Mouse (Mus musculus) CH12.LX (cell line): ENCODE data around the gene Cyfip2. TPM values are rescaled to one million over a fixed set of nuclear protein-coding genes. Genes with fewer than 3 reads are reported as not detected.

Experiments
- DNase-seq: peaks from one replicate; pipeline ENCODE4 v3.0.0-alpha.2; 2013; ENCODE audit errors: extremely low read depth
- H3K27ac ChIP-seq: 2 replicates; pipeline ENCODE4 v1.5.1; 2012; ENCODE audit warnings: low read depth, mild to moderate bottlenecking, control low read depth, moderate library complexity; ENCODE audit not compliant: insufficient read depth
- H3K27me3 ChIP-seq: replicated peaks from 2 replicates; pipeline ENCODE3; 2012; ENCODE audit warnings: inconsistent platforms
- H3K36me3 ChIP-seq, 2 experiments: replicated peaks in 1 of 2; 2 replicates each; pipeline versions ENCODE3 to v1.6.1; 2012; ENCODE audit warnings: inconsistent platforms in 1 of 2, low read length in 1 of 2, mild to moderate bottlenecking in 1 of 2, mixed read lengths in 1 of 2, moderate library complexity in 1 of 2; ENCODE audit not compliant: control insufficient read depth in 1 of 2, insufficient read depth in 1 of 2
- H3K4me1 ChIP-seq, 2 experiments: 2 replicates each; pipeline ENCODE4 v1.6.1; 2012; ENCODE audit warnings: inconsistent platforms in 1 of 2, moderate library complexity in 1 of 2; ENCODE audit not compliant: insufficient read depth in 2 of 2, control insufficient read depth in 1 of 2
- H3K4me2 ChIP-seq: 2 replicates; pipeline ENCODE4 v1.6.1; 2012; ENCODE audit warnings: low read depth, mild to moderate bottlenecking, control low read depth; ENCODE audit not compliant: poor library complexity, insufficient read depth, severe bottlenecking
- H3K4me3 ChIP-seq, 3 experiments: fragments of 150-350 bp in 1 of 3; sonication (generic) in 1 of 3; replicated peaks in 1 of 3; 2 replicates each; pipeline versions ENCODE3 to v1.5.1; 2011 to 2012; ENCODE audit warnings: low read depth in 2 of 3, low read length in 2 of 3, mild to moderate bottlenecking in 2 of 3, moderate library complexity in 2 of 3, control low read depth in 1 of 3, improper control_type of control experiment in 1 of 3, inconsistent platforms in 1 of 3, mixed read lengths in 1 of 3; ENCODE audit not compliant: poor library complexity in 1 of 3
- H3K79me2 ChIP-seq: replicated peaks from 2 replicates; pipeline ENCODE4 v1.6.1; 2012; ENCODE audit warnings: mild to moderate bottlenecking, moderate library complexity; ENCODE audit not compliant: control insufficient read depth, poor library complexity, insufficient read depth, severe bottlenecking; ENCODE audit errors: extremely low read depth
- H3K9ac ChIP-seq: 2 replicates; pipeline ENCODE4 v1.6.1; 2012; ENCODE audit warnings: low read depth, mild to moderate bottlenecking, control low read depth, moderate library complexity; ENCODE audit not compliant: insufficient read depth
- H3K9me3 ChIP-seq: replicated peaks from 2 replicates; pipeline ENCODE3; 2012; ENCODE audit warnings: low read length, inconsistent platforms, mixed read lengths
- BHLHE40 ChIP-seq: IDR thresholded peaks from 2 replicates; pipeline ENCODE4 v1.6.1; 2011; ENCODE audit warnings: mild to moderate bottlenecking, low read depth, low read length, improper control_type of control experiment
- CHD2 ChIP-seq: IDR thresholded peaks from 2 replicates; pipeline ENCODE4 v1.6.1; 2011; ENCODE audit warnings: low read length, improper control_type of control experiment
- CTCF ChIP-seq, 2 experiments: IDR thresholded peaks in 1 of 2; conservative IDR thresholded peaks in 1 of 2; 2 replicates each; pipeline ENCODE4 v1.5.1; 2011 to 2012; ENCODE audit warnings: low read depth in 2 of 2, low read length in 2 of 2, improper control_type of control experiment in 1 of 2, inconsistent platforms in 1 of 2, mild to moderate bottlenecking in 1 of 2, moderate library complexity in 1 of 2
- E2F4 ChIP-seq: IDR thresholded peaks from 2 replicates; pipeline ENCODE4 v1.6.1; 2011; ENCODE audit warnings: low read depth, low read length, improper control_type of control experiment; ENCODE audit not compliant: insufficient replicate concordance
- ETS1 ChIP-seq: conservative IDR thresholded peaks from 2 replicates; pipeline ENCODE4 v1.6.1; 2012; ENCODE audit warnings: low read depth, mild to moderate bottlenecking, inconsistent platforms, low read length, improper control_type of control experiment, moderate library complexity
- HCFC1 ChIP-seq: IDR thresholded peaks from 2 replicates; pipeline ENCODE4 v1.6.1; 2012; ENCODE audit warnings: low read depth, mild to moderate bottlenecking, inconsistent platforms, low read length, improper control_type of control experiment
- IRF4 ChIP-seq: IDR thresholded peaks from 2 replicates; pipeline ENCODE4 v1.6.1; 2014; ENCODE audit warnings: low read depth, mild to moderate bottlenecking, inconsistent platforms, low read length, improper control_type of control experiment
- JUND ChIP-seq: conservative IDR thresholded peaks from 2 replicates; pipeline ENCODE4 v1.6.1; 2011; ENCODE audit warnings: low read depth, low read length, improper control_type of control experiment
- MAFK ChIP-seq: IDR thresholded peaks from 2 replicates; pipeline ENCODE4 v1.6.1; 2011; ENCODE audit warnings: low read length, improper control_type of control experiment; ENCODE audit not compliant: insufficient replicate concordance
- MAX ChIP-seq: IDR thresholded peaks from 2 replicates; pipeline ENCODE4 v1.6.1; 2011; ENCODE audit warnings: low read length, improper control_type of control experiment
- MEF2A ChIP-seq: IDR thresholded peaks from 2 replicates; pipeline ENCODE4 v1.6.1; 2014; ENCODE audit warnings: low read depth, mild to moderate bottlenecking, inconsistent platforms, low read length, improper control_type of control experiment, borderline replicate concordance
- MYC ChIP-seq: IDR thresholded peaks from 2 replicates; pipeline ENCODE4 v1.6.1; 2011; ENCODE audit warnings: low read depth, mild to moderate bottlenecking, improper control_type of control experiment, low read length
- NRF1 ChIP-seq: IDR thresholded peaks from 2 replicates; pipeline ENCODE4 v1.6.1; 2014; ENCODE audit warnings: low read depth, mild to moderate bottlenecking, inconsistent platforms, low read length, improper control_type of control experiment, moderate library complexity
- PAX5 ChIP-seq: IDR thresholded peaks from 2 replicates; pipeline ENCODE4 v1.6.1; 2012; ENCODE audit warnings: low read length, inconsistent platforms, mixed read lengths
- POLR2A ChIP-seq: IDR thresholded peaks from 2 replicates; pipeline ENCODE4 v1.6.1; 2011; ENCODE audit warnings: low read depth, mild to moderate bottlenecking, improper control_type of control experiment, low read length
- RAD21 ChIP-seq: IDR thresholded peaks from 2 replicates; pipeline ENCODE4 v1.6.1; 2011; ENCODE audit warnings: low read depth, mild to moderate bottlenecking, low read length, improper control_type of control experiment, moderate library complexity
- SMC3 ChIP-seq: IDR thresholded peaks from 2 replicates; pipeline ENCODE4 v1.6.1; 2011; ENCODE audit warnings: low read depth, low read length, improper control_type of control experiment
- TBP ChIP-seq: conservative IDR thresholded peaks from 2 replicates; pipeline ENCODE4 v1.6.1; 2011; ENCODE audit warnings: low read depth, low read length, improper control_type of control experiment
- USF1 ChIP-seq: IDR thresholded peaks from 2 replicates; pipeline ENCODE4 v1.6.1; 2014; ENCODE audit warnings: low read depth, mild to moderate bottlenecking, inconsistent platforms, low read length, improper control_type of control experiment
- USF2 ChIP-seq: conservative IDR thresholded peaks from 2 replicates; pipeline ENCODE4 v1.6.1; 2011; ENCODE audit warnings: low read depth, low read length, improper control_type of control experiment
- ZC3H11A ChIP-seq: IDR thresholded peaks from 2 replicates; pipeline ENCODE4 v1.6.1; 2012; ENCODE audit warnings: low read depth, mild to moderate bottlenecking, inconsistent platforms, low read length, improper control_type of control experiment
- ZKSCAN1 ChIP-seq: IDR thresholded peaks from 2 replicates; pipeline ENCODE4 v1.6.1; 2012; ENCODE audit warnings: low read depth, inconsistent platforms, low read length, improper control_type of control experiment, borderline replicate concordance
- ZMIZ1 ChIP-seq: IDR thresholded peaks from 2 replicates; pipeline ENCODE4 v1.6.1; 2012; ENCODE audit warnings: low read depth, mild to moderate bottlenecking, inconsistent platforms, low read length, improper control_type of control experiment
- ZNF384 ChIP-seq: IDR thresholded peaks from 2 replicates; pipeline ENCODE4 v1.6.1; 2012; ENCODE audit warnings: low read depth, low read length, improper control_type of control experiment, inconsistent platforms
- dilution Hi-C: fragments of 300-500 bp; cut with MboI; formaldehyde crosslinking; loops from 2 replicates; pipeline ENCODE4 v1.14.3; 2020; ENCODE audit warnings: low sequenced_read_pairs; ENCODE audit not compliant: extremely low pct_unique_long_range_greater_than_20kb, extremely low pct_ligation_motif_present
- in situ Hi-C: fragments of 300-500 bp; cut with MboI; formaldehyde crosslinking; loops from 3 replicates; pipeline ENCODE4 v1.14.3; 2019; ENCODE audit warnings: low sequenced_read_pairs, low pct_ligation_motif_present, low pct_unique_long_range_greater_than_20kb, mixed read lengths
- polyA plus RNA-seq: library from polyadenylated mRNA; unstranded; fragments of >175 nt; gene quantifications from 2 replicates; pipeline ENCODE4 v1.2.1, GENCODE M21; 2012; ENCODE audit warnings: low read depth; ENCODE audit not compliant: insufficient read length
- total RNA-seq, 2 experiments: library from RNA; depleted of rRNA; stranded (reverse); fragments of 300-350 nt in 1 of 2; fragments of >200 nt in 1 of 2; gene quantifications; 2 replicates each; pipeline ENCODE4 v1.2.3; 2012 to 2014

Gene Cyfip2
- total and polyA plus RNA-seq, 3 experiments, result 40.7 to 194 (median 97.6) TPM

GRCm38 (mm10) chr11:46214368-46215230, 98.1 kb downstream of the Cyfip2 start:
- Histone ChIP-seq H3K36me3 (peaks cover 74 to 100% of the 10 kb centered on the region in 2 experiments), H3K9me3 (no peaks in the 10 kb centered on the region), H3K79me2 (no peaks in the 10 kb centered on the region), H3K27ac (no peak overlapping the region), H3K27me3 (no peaks in the 10 kb centered on the region), H3K9ac (no peak overlapping the region), H3K4me3 (no peak overlapping the region), H3K4me2 (no peak overlapping the region), H3K4me1 (peaks cover 7 to 42% of the 10 kb centered on the region in 2 experiments)
- TF ChIP-seq MEF2A, result no peak
- no peak for TF ChIP-seq CHD2
- TF ChIP-seq ZNF384, result no peak
- TF ChIP-seq USF2, result no peak
- TF ChIP-seq MAX, result no peak
- TF ChIP-seq NRF1, result no peak
- TF ChIP-seq POLR2A, result no peak
- TF ChIP-seq HCFC1, result no peak
- no peak for TF ChIP-seq IRF4
- no peak for TF ChIP-seq MAFK
- no peak for TF ChIP-seq ZC3H11A
- no peak for TF ChIP-seq E2F4
- no peak for TF ChIP-seq TBP
- no peak for TF ChIP-seq ZMIZ1
- no peak for TF ChIP-seq CTCF (conservative IDR thresholded peaks at IDR 0.05 in 1 of 2, IDR thresholded peaks at IDR 0.05 in 1 of 2; ENCODE audit: low read depth in 2 of 2, low read length in 2 of 2)
- no peak for TF ChIP-seq SMC3
- dilution Hi-C loops, result no loop called here
- in situ Hi-C loops, result loop anchor here (10.0 kb wide), 1 partner anchor 260 kb away; the partner anchor contains the start of gene Thg1l
- no peak for DNase-seq

- DNase-seq, result no peak
- H3K9me3 ChIP-seq, result no peaks in the 10 kb centered on the region
- no peak overlapping the region for H3K4me3 ChIP-seq
- TF ChIP-seq JUND (no peak), USF1 (no peak), PAX5 (no peak), ETS1 (no peak), HCFC1 (no peak), RAD21 (no peak), MYC (no peak), ZC3H11A (no peak), ZMIZ1 (no peak), BHLHE40 (no peak), IRF4 (no peak), POLR2A (no peak), ZKSCAN1 (no peak), MEF2A (no peak)
- H3K79me2 ChIP-seq, result no peaks in the 10 kb centered on the region
- peaks cover 7 to 42% of the 10 kb centered on the region in 2 experiments for H3K4me1 ChIP-seq
- no peak overlapping the region for H3K4me2 ChIP-seq
- dilution Hi-C loops (no loop called here), in situ Hi-C loops (loop anchor here (10.0 kb wide), 1 partner anchor 259 kb away; the partner anchor contains the start of gene Thg1l)
- no peak overlapping the region for H3K27ac ChIP-seq
- no peak overlapping the region for H3K9ac ChIP-seq
- H3K36me3 ChIP-seq, result peaks cover 74 to 100% of the 10 kb centered on the region in 2 experiments
- no peaks in the 10 kb centered on the region for H3K27me3 ChIP-seq
Observed at GRCm38 (mm10) chr11:46213844-46214243, 98.8 kb downstream of the Cyfip2 start.
